Mouse (Mus musculus) stomach, postnatal 0 days (tissue): Measurements from ENCODE around the gene Zfp524.

Experiments used
- CTCF ChIP-seq: IDR thresholded peaks from 2 replicates; pipeline ENCODE4 v1.5.1; 2016; ENCODE audit warnings: antibody characterized with exemption, low read depth, mild to moderate bottlenecking, moderate library complexity
- EP300 ChIP-seq: optimal IDR thresholded peaks from 2 replicates; pipeline ENCODE3; 2016; ENCODE audit warnings: antibody characterized with exemption

GRCm38 (mm10) chr7:5057804-5058203 is 43.6 kb downstream of the Zfp524 start:
- TF ChIP-seq CTCF (peak; percentile 45), EP300 (no peak)
